ENCODE assay signal across 9 mouse cellular contexts in the genomic region with DNA sequence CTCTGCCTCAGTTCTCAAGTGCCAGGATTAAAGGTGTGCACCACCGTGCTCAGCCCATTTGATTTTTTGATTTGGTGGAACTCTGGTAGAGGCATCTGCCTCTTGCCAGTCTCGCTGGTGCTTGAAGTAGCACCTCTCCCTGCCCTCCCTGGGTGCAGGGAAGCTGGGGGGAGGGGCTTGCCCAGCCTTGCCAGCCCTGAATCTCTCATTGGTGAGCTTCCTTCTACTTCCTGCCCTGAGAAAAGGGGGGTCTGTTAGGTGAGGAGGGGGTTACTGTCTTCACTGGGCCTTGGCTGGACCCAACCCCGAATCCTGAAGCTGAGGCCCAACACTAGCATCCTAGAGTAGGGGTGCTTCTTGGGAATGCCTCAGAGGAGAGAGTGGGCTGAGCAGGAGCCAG. TPM values are rescaled to one million over a fixed set of nuclear protein-coding genes. Genes with fewer than 3 reads are reported as not detected.
DNase-seq lines count a peak whose midpoint lies in the region; ATAC-seq and TF ChIP-seq lines count a peak whose summit lies in the region.
"Had no signal": no experiment of that assay in that cellular context is flagged by ENCODE, and none has a peak within 500 bp of the region (broad histone marks: within the 10 kb centered on the region; RNA-seq: fewer than 3 reads in every experiment).

No protein-coding gene starts in this region.

- peaks cover 27% of the 10 kb centered on the region for H3K36me3 ChIP-seq in heart, embryonic 11.5 days (ENCODE audit: control insufficient read depth, insufficient read depth, low read length)
- H3K36me3 ChIP-seq in midbrain, embryonic 10.5 days: peaks cover 96% of the 10 kb centered on the region
- peaks cover 6% of the 10 kb centered on the region; the same call in 1 of the 2 replicates for H3K36me3 ChIP-seq in midbrain, embryonic 15.5 days (replicated peaks)
- peaks cover 20% of the 10 kb centered on the region for H3K36me3 ChIP-seq in hindbrain, embryonic 16.5 days (ENCODE audit: control insufficient read depth, insufficient read depth, low read length)
- H3K36me3 ChIP-seq in small intestine, adult 2 months (ENCODE audit: control insufficient read depth, insufficient read depth, low read length): peaks cover 26% of the 10 kb centered on the region

- H3K27ac ChIP-seq in heart, embryonic 11.5 days (ENCODE audit: low read depth, low read length): peak overlapping the region; percentile 16; the same call in 1 of the 2 replicates
- peak overlapping the region; percentile 99 for H3K27ac ChIP-seq in midbrain, embryonic 10.5 days (replicated peaks)
- no peak overlapping the region for H3K27ac ChIP-seq in midbrain, embryonic 15.5 days
- H3K27ac ChIP-seq in hindbrain, embryonic 16.5 days (ENCODE audit: low read depth, low read length): no peak overlapping the region
- peak overlapping the region; percentile 63 for H3K27ac ChIP-seq in small intestine, adult 2 months (ENCODE audit: insufficient read depth, low read depth, low read length)

- no peak overlapping the region for H3K4me2 ChIP-seq in heart, embryonic 11.5 days
- no peak overlapping the region for H3K4me2 ChIP-seq in midbrain, embryonic 15.5 days
- H3K4me2 ChIP-seq in hindbrain, embryonic 16.5 days (ENCODE audit: low read length): peak overlapping the region; percentile 20; the same call in 1 of the 2 replicates

- H3K4me3 ChIP-seq in heart, embryonic 11.5 days (ENCODE audit: low read depth, low read length): no peak overlapping the region
- H3K4me3 ChIP-seq in midbrain, embryonic 10.5 days: 0 out of 2 replicates have a peak overlapping the region, but pooled peaks have one; percentile 12
- no peak overlapping the region for H3K4me3 ChIP-seq in midbrain, embryonic 15.5 days
- no peak overlapping the region for H3K4me3 ChIP-seq in hindbrain, embryonic 16.5 days (ENCODE audit: low read length)
- no peak overlapping the region for H3K4me3 ChIP-seq in small intestine, adult 2 months (ENCODE audit: low read depth, low read length)

- no peaks in the 10 kb centered on the region for H3K9me3 ChIP-seq in heart, embryonic 11.5 days (replicated peaks; ENCODE audit: control insufficient read depth, low read length)
- no peaks in the 10 kb centered on the region for H3K9me3 ChIP-seq in midbrain, embryonic 10.5 days (replicated peaks)
- H3K9me3 ChIP-seq in midbrain, embryonic 15.5 days: no peaks in the 10 kb centered on the region
- no peaks in the 10 kb centered on the region for H3K9me3 ChIP-seq in hindbrain, embryonic 16.5 days (ENCODE audit: control insufficient read depth, low read length)

- TF ChIP-seq CTCF in small intestine, adult 2 months (IDR thresholded peaks at IDR 0.05; ENCODE audit: extremely low read depth, insufficient read length, insufficient replicate concordance, low read depth, low read length): no peak

- no peak for TF ChIP-seq POLR2A in small intestine, adult 2 months (IDR thresholded peaks at IDR 0.05; ENCODE audit: low read depth, low read length)

- WGBS in heart, embryonic 11.5 days (ENCODE audit: insufficient replicate concordance): 68% methylated on average over 3 of the region's 3 CpGs
- WGBS in midbrain, embryonic 10.5 days: 79% methylated on average over 3 of the region's 3 CpGs
- WGBS in midbrain, embryonic 15.5 days: 80% methylated on average over 3 of the region's 3 CpGs
- 56% methylated on average over 3 of the region's 3 CpGs for WGBS in hindbrain, embryonic 16.5 days
- 37% methylated on average over 3 of the region's 3 CpGs for WGBS in small intestine, adult 2 months

- DNase-seq in heart, postnatal 10 days: no peak
- no peak for DNase-seq in midbrain, embryonic 10.5 days (ENCODE audit: low spot score)
- no peak for DNase-seq in left cerebral cortex, postnatal 14 days (ENCODE audit: low spot score in 2 of 2)
- no peak for DNase-seq in urinary bladder, postnatal 14 days (ENCODE audit: low spot score)
- DNase-seq: cerebellum, postnatal 25 days had no signal

- no peak overlapping the region for H3K9ac ChIP-seq in heart, embryonic 11.5 days (ENCODE audit: low read depth, low read length)
- no peak overlapping the region for H3K9ac ChIP-seq in midbrain, embryonic 15.5 days
- 0 out of 2 replicates have a peak overlapping the region, but pooled peaks have one; percentile 8 for H3K9ac ChIP-seq in hindbrain, embryonic 16.5 days (ENCODE audit: low read depth, low read length)

- no peaks in the 10 kb centered on the region for H3K27me3 ChIP-seq in heart, embryonic 11.5 days (ENCODE audit: control insufficient read depth, insufficient read depth, low read length)
- no peaks in the 10 kb centered on the region for H3K27me3 ChIP-seq in midbrain, embryonic 10.5 days (ENCODE audit: low read depth, poor library complexity, severe bottlenecking)
- no peaks in the 10 kb centered on the region for H3K27me3 ChIP-seq in midbrain, embryonic 15.5 days (replicated peaks)
- no peaks in the 10 kb centered on the region for H3K27me3 ChIP-seq in hindbrain, embryonic 16.5 days (replicated peaks; ENCODE audit: control insufficient read depth, insufficient read depth, low read length)
- H3K27me3 ChIP-seq in small intestine, adult 2 months (ENCODE audit: control insufficient read depth, insufficient read depth, low read length): no peaks in the 10 kb centered on the region

- ATAC-seq in heart, embryonic 11.5 days (replicated peaks; ENCODE audit: insufficient number of reproducible peaks, low FRiP score, low TSS enrichment): no peak
- ATAC-seq in midbrain, embryonic 15.5 days (replicated peaks): no peak
- ATAC-seq in hindbrain, embryonic 16.5 days: no peak

- H3K4me1 ChIP-seq in heart, embryonic 11.5 days (ENCODE audit: control insufficient read depth, insufficient read depth, low read length): peaks cover 73% of the 10 kb centered on the region
- peaks cover 75% of the 10 kb centered on the region for H3K4me1 ChIP-seq in midbrain, embryonic 10.5 days
- H3K4me1 ChIP-seq in midbrain, embryonic 15.5 days: peaks cover 76% of the 10 kb centered on the region
- peaks cover 65% of the 10 kb centered on the region for H3K4me1 ChIP-seq in hindbrain, embryonic 16.5 days (ENCODE audit: control insufficient read depth, insufficient read depth, low read depth, low read length)
- H3K4me1 ChIP-seq in small intestine, adult 2 months (ENCODE audit: control insufficient read depth, insufficient read depth, insufficient read length, low read length): peaks cover 47% of the 10 kb centered on the region

- intact Hi-C loops in heart, postnatal 10 days (cut with DNase I): no loop called here
- intact Hi-C loops in left cerebral cortex, postnatal 14 days (cut with DNase I): no loop called here

RNA-seq across cellular contexts. Expression of gene Trim8, which starts 7.2 kb away (rescaled TPM):
- polyA plus RNA-seq in heart, embryonic 11.5 days (2014; fragmentation: Nextera tagmentation; extraction: Ambion mirVana): 18.0 and 18.6 TPM in 2 replicates
- 10 to 100 TPM; 49.9 to 50.6 TPM for total RNA-seq in heart, postnatal 10 days (2021)
- 24.6 and 27.8 TPM in 2 replicates for polyA plus RNA-seq in midbrain, embryonic 10.5 days (2016; fragmentation: Nextera tagmentation; extraction: Ambion mirVana)
- 29.9 and 30.5 TPM in 2 replicates for polyA plus RNA-seq in midbrain, embryonic 15.5 days (2015; fragmentation: Nextera tagmentation; extraction: Ambion mirVana)
- polyA plus RNA-seq in hindbrain, embryonic 16.5 days (2015; fragmentation: Nextera tagmentation; extraction: Ambion mirVana): 23.4 and 27.6 TPM in 2 replicates
- 42.3 and 54.8 TPM in 2 replicates for polyA plus RNA-seq in small intestine, adult 2 months (2012; rRNA removed)
- 100 to 1,000 TPM; 103 to 110 TPM for total RNA-seq in left cerebral cortex, postnatal 14 days (2021)

Comparison
In these comparisons a context has a peak if more than half of its experiments do, and no peak if none do; other contexts are left out.
1. H3K27ac ChIP-seq: peak in heart, embryonic 11.5 days (single experiment), midbrain, embryonic 10.5 days (single experiment) and small intestine, adult 2 months (single experiment); none in midbrain, embryonic 15.5 days (single experiment) and hindbrain, embryonic 16.5 days (single experiment).